Mouse (Mus musculus) CH12F3 (cell line): ENCODE results near the gene Gpbar1.
"Not testable (repeated sequence)": the region's sequence is repeated elsewhere in the genome, so short reads cannot be mapped to it uniquely, and the experiment has no call there.

Source experiments
- in situ Hi-C: fragments of 300-500 bp; cut with MboI; formaldehyde crosslinking; loops from 2 replicates; pipeline ENCODE4 v1.14.3; 2020; ENCODE audit warnings: low sequenced_read_pairs

Gene Gpbar1

DNA sequence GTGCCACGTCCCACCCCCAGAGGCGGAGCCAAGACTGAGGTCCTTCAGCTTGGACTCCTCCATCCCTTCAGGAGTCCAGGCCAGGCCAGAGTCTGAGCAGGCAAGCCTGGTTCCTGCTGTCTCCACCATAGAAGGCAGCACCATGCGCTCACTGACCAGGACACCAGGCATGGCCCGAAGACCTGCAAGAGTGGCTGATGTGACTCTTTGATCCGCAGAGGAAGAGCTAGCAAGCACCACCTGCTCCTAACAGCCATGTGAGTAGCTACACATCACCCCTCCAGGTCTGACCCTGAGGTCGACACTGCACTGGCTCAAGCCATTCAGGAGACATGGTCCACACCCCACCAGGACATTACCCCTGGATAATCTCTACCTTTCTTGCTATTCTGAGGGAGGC lies 1.3 kb upstream of the Gpbar1 start:
- in situ Hi-C loops, result no loop called here

DNA sequence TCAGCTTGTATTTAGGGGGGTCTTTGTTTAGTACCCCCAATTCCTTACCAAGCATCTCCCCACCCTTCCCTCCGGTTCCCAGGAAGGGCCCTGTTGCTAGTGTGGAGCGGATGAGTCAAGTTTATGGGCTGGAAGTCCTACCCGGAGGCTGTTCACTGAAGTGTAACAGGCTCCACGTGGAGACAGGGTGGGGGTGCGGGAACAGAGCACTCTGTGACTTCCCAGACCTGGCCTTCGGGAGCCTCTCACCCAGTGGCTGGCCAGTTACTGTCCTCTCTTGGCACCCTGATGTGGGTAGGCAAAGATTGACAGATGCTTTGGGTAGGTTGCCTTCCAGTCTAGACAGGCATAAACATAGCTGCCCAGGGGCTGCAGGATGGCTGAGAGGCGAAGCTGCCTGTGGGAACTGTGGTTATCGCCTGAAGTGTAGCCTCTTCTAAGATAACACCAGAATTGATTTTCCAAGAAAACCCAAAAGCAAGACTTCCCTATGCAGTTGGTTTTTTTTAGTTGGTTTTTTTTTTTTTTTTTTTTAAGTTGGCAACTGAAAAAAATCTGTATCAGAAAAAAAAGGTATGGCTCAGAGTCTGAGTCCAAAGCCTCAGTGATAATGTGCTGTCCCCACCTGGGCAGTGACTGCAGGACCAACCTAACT lies 340 bp upstream of the Gpbar1 start:
- in situ Hi-C loops, result no loop called here

DNA sequence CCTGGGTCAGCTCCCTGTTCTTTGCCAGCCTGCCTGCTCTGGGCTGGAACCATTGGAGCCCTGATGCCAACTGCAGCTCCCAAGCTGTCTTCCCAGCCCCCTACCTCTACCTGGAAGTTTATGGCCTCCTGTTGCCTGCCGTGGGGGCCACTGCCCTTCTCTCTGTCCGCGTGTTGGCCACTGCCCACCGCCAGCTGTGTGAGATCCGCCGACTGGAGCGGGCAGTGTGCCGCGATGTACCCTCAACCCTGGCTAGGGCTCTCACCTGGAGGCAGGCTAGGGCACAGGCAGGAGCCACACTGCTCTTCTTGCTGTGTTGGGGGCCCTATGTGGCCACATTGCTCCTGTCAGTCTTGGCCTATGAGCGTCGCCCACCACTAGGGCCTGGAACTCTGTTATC lies 638 bp downstream of the Gpbar1 start:
- in situ Hi-C loops, result no loop called here

DNA sequence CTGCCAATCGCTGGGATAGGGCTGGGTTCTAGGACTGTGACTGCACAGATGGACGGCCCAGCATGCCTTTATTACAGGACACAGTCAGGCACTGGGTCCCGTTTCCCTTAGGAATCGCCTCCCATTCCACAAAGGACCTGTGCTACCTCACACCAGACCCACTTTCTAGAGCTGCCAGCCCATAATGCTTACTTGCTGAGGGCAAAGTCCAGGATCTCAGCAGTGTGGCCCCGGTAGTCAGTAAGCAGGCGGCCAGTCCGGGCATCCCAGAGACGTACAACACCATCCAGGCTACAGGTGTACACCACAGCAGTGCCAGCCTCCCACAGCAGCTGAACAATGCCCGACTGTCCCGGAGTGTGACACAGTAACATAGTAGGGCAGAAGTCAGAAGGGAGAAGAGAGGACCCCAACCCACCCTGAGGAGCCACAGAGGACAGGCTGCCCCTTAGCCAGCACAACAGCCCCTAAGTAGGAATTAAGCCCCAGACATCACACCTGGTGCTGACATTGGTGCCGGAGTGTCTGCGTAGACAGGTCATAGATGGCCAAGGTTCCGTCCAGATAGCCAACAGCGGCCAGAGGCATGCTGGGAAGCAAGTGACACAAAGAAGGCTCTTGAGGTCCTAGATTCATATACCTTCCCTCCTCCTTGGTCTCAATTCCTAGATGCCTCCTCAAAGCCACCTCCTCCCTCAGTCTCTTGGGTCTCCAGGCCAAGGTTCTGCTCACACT lies 2.4 kb downstream of the Gpbar1 start:
- in situ Hi-C loops, result no loop called here

DNA sequence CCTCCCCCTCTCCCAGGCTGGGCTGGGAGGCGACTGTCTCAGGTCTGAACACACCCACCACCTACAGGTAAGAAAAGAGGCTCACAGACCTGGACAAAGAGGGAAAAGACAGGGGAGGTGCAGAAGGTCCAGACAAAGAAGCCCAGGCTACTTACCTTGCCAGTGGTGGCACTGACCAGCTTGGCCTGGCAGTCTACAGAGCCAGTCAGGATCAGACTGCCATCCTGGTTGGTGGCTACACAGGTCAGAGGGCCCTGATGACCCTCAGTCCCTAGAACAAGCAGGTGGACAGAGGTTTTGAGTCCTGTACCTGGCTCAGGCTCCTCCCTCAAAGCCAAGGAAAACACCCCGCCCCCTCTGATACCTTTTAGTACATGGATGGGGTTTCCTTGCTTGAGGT lies 3.0 kb downstream of the Gpbar1 start:
- in situ Hi-C loops, result no loop called here

DNA sequence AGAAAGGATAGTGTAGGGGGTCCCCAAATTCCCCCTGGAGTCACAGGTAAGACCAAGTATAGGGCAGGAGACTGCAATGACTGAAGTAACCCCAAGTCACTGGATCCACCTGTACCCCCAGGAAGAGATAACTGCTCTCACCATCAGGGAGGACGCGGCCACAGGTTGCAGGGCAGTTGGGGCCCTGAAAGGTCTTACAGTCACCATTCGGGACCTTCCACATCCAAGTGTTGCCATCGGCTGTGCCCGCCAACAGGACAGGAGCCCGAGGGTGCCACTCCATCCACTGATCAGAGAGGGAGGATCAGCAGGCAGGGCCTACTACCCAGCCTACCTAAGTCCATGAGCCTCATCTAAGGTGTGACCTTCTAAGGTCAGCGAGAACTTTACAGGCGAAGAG lies 3.5 kb downstream of the Gpbar1 start:
- in situ Hi-C loops, result no loop called here

DNA sequence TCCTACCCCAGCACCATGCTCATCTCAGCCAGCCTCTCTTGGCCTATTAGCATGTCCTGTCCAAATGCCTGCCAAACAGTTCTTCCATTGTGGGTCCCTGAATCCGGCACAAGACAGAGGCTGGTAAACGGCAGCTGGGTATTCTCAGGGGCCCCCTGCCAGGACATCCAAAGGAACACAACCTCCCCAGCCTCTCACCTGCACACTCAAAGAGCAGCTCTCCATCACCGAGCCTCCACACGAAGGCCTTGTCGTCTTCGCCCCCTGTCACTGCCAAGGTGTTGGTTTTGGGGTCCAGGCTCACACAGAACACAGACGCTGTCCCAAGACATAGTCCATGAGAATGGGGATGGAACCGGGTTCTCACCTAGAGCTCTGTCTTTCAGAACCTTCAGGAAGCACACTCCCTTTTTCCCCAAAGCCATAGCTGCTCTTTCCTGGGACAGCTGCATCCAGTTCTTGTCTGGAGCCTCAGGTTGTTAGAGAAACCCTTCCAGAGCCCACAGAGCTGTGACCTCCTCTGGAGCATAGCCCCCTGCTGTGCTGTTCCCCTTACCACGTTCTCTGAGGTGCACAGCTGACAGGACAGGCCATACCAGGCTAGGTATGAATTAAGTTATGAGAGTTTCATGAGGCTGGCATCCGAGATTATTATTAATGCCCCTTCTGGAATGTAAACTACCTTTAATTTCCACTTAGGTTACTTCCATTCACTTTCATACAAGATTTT lies 4.7 kb downstream of the Gpbar1 start:
- in situ Hi-C loops, result no loop called here

DNA sequence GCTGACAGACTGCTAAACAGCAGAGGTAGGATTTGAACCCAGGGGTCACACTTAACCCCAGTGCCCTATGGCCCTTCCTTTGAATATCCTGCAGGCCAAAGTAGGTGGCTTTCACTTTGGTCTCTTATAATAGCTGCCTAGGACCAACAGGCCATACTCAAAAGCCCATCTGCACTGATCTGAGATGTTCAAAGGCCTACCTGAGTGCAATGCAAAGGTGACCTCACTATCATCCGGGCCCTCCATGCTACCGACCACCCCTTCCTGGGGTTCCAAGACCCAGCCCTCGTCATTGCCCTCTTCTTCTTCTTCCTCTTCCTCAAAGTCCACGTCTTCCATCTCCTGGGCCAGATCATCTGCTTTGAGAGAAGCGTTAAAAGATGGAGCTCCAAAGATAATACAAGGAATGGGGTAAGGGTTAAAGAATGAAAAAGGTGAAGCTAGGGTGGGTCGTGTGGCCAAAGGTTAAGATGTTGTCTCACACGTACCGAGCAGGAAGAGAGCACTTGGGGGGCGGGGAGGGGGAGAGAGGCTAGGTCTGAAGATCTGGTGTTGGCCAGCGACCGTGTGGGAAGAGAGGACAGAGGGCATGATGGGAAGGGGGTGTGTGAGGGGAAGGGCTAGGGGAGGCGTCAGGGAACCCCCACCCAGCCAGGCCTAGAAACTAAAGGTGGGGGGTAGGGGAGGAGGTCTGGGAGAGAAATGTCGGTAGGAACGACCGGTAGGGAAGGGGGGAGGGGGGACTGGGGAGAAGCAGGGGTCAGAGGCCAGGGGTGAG lies 5.5 kb downstream of the Gpbar1 start:
- in situ Hi-C loops, result no loop called here

DNA sequence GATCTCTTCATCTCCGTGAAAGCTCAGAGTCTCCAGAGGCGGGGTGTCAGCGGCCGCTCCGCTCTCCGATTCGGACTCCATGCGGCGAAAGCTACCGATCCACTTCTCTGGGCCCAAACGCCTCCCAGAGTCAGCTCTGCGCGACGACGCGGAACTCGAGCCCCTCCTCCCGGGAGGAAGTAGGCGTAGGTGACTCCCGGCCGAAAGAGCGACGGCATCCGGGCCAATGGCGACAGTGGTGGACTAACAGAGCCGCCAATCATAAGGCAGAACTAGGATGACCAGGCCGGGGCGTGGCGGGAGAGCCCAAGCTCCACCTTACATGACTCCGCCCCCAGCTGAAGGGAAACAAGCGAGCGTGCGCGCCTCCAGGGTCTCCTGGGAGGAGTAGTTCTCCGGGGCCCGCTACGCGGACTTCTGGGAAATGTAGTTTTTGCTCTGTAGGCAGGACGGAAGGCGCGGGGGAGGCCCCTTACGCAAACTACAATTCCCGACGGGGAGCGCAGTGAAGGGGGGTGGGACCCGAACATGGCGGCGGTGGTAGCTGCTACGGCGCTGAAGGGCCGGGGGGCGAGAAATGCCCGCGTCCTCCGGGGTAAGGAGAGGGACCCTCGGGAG lies 6.3 kb downstream of the Gpbar1 start, which contains the start of the genes Aamp and Pnkd:
Aamp (minus strand) TSS at position 196 of the 618 bp plus-strand sequence.
Pnkd (plus strand) TSS at position 388 of the 618 bp plus-strand sequence.
- in situ Hi-C loops, result no loop called here

DNA sequence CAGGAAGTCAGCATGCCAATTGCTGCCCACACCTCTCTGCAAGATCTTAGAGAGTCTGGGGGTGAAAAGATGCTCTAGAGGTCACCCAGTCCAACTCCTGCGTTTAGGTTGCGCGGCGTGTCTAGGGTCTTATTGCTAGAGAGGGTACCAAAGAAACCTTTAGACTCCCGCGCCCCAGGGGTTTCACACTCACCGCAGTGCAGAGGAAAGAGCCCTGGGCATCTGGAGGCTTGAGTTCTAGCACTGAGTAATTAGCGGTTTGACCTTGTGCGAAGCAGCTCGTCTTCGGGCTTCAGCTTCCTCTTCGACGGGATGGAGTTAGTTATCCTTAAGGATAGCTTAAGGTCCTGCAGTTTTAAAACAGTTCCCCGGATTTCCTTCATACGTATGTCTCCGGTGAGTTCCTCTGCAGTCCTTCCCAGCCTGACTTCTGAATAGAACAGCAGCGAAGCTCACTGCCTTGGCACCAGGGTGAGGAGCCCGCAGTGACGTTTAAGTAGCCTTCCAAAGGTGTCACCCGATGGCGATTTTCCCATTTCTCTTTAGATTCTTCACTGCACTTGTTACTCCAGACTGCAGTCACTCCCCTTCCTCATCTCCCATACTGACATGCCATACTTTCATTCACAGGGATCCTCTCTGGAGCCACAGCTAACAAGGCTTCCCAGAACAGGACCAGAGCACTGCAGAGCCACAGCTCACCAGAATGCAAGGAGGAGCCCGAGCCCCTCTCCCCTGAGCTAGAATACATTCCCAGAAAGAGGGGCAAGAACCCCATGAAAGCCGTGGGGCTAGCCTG lies 7.1 kb downstream of the Gpbar1 start:
- in situ Hi-C loops, result no loop called here

DNA sequence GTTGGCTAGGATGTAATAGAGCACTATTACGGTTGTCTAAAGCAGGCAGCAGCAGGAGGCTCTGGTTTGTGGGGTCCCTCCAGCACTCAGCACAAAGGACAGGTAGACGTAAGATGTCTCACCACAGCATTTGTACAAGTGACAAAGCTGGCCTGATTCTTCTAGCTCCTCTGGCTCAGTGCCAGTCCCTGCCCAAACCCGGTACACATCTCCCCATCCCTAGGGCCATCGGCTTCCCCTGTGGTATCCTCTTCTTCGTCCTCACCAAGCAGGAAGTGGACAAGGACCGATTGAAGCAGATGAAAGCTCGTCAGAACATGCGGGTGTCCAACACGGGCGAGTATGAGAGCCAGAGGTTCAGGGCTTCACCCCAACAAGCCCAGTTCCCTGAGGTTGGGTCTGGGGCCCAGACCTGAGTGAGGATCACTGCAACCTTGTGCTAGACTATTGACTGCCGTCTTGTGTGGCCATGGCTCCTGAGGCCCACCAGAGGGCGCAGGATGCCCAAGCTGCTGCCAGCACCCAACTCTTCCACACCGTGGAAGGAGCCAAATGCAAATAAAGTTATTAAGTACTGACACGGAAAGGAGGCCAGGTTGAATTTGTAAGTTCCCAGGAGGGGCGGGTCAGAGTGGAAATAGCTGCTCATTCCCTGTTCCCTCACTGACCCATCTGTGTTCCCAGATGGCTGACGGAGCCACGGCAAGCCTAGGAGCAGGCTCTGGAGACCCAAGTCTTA lies 8.7 kb downstream of the Gpbar1 start:
- in situ Hi-C loops, result not testable (repeated sequence)

DNA sequence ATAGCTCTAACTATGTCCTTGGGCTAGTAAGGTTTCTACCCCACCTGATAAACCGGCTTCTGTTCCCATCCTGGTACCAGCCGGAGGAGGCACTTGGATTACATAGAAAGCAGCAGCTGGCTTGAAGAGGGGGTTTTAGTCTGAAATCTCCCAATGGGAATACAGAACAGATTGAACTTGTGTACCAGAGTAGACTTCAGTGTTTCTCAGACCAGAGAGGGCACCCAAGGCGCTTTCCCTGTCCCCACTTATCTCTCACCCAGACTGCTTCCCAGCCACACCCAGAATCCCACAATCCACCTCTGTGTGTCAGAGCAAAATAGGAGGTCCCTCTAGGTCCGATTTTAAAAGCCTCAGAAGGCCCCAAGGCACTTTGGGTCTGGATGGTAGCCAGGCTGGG lies 10.0 kb downstream of the Gpbar1 start:
- in situ Hi-C loops, result no loop called here

DNA sequence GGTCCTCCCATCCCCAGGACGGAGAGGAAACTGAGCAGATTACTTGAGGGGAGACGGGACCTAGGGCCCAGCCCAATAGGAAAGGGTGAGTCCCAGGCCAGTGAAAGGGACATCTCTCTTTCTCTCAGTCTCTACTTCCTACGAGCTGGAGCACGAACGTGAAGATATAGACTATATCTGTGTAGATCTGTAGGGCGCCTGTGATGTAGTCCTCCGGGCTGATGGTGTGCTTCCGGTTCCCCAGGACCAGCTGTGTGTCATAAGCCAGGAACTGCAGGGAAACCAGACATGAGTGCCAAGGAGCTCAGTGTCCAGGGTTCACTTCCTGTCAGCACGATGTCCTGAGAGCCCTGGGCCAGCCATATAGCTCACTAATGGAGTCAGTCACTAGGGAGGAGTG lies 10.9 kb downstream of the Gpbar1 start:
- in situ Hi-C loops, result no loop called here

DNA sequence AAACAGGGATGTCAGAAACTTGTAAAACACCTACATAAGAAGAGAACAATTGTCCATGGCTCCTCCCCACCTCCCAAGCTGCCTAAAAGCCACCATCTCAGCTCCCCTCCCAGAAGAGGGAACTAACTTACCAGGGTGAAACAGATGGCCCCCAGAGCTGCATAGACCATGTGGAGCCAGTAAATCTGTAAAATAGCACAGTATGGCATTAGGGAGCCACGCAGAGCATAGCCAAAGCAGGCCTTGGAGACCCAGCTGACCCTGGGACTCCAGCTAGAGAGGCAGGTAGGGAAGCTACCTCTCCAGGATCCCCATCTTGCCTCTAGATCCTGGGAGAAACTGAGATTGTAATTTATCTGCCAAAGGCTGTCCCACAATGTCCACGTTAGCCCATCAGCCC lies 11.4 kb downstream of the Gpbar1 start:
- in situ Hi-C loops, result no loop called here

DNA sequence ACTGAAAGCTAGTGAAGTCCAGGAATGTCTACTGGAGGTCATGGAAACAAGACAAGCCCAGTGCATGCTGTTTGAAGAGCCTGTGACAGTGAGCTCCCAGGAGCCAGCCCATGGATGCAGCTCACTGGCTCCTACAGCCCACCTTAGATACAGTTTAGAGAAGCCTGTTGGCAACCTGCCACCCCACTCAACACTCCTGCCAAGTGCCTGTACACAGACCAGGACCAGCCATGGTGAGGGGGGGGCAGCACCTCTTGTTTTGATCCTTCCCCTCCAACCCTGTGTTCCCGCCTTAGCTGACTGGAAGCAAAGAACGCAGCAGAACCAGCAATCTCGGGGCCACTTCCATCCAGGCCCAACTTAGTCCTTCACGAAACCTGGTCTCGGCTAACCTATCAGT lies 11.8 kb downstream of the Gpbar1 start:
- in situ Hi-C loops, result no loop called here

DNA sequence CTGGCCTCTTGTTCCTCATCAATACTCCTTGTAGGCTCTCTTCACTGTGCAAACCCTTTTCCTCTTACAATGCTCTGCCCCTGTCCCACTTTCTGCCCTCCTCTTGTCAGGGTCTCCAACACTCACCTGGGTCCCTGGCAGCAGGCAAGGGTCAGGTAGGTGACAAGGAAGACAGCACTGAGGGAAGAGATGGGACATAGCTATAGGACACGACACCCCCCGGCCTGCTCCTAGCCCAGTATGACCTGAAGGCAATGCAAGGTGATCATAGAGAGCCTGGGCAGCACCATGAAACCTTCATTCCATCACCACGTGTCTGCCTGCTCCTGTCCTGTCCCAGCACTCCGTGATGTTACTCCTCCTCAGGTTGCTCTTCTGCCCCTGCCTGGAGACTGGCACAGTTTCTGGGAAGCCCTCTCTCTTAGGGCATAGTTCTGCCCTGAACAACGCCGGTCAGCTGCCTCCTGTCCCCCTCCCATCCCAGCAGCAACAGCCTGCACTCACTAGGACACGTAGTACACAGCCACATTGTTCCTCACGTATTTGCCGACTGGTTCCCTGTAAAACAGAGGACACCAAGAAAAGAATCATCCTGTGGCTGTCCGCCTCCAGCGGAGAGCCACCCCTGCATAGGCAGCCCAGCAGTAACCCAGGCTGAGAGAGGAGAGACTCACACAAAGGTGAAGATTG lies 14.1 kb downstream of the Gpbar1 start:
- in situ Hi-C loops, result no loop called here

DNA sequence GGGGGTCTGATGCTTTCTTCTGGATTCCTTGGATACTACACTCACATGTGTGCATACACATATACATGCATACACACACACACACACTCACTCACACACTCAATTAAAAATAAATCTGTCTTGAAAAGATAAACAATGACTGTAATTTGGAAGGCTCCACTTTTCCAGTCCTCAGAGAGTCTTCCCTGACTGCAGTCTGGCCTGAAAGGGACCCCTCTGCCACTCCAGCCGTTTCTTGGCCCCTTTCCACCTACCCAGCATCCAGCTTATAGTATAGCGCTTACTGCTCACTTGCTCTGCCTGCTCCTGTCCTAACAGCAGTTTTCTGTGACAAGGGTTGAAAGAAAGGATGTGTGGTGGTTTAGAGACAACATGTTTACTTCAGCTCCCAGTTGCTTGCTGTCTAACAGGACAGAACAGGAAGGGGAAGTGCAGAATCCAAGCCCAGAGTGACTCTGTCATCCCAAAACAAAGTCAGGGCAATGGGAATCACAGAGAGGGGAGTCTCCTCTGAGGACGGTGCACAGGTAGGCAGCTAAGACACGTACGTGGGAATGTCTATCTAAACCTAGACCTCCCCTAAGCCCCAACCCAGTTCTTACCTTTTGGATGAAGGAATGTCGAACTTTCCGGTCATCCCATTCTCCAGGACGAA lies 15.1 kb downstream of the Gpbar1 start:
- in situ Hi-C loops, result no loop called here

DNA sequence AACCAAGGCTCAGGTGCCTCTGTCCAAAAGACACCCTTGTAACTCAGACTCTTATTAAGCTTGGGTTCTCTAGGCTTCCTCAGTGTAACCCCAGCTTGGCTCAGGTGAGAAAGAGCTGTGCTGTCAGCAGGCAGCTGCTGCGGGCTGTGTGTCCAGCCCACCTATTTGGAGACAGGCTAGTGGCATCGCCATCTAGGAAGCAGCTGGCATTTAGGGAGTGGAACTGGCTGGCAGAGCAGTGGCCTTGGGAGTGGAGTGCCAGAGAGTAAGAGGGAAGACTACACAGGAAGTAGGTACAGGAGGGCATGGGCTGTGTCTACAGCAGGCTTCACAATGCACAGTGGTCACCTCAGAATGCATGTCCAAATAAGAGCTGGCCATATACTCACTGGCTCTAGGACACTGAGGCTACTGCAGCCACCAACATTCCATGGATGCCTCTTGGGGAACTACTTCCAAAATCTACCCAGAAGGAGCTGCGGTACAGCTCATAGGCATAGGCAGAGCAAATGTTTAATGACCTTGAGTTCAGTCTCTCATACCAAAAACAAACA lies 15.8 kb downstream of the Gpbar1 start:
- in situ Hi-C loops, result no loop called here
